Mouse (Mus musculus): Measurements from ENCODE around the gene Hdac8. TPM values are rescaled to one million over a fixed set of nuclear protein-coding genes. Genes with fewer than 3 reads are reported as not detected.

Gene Hdac8
- polyA plus RNA-seq, 1 experiment, result 6.4 TPM

DNA sequence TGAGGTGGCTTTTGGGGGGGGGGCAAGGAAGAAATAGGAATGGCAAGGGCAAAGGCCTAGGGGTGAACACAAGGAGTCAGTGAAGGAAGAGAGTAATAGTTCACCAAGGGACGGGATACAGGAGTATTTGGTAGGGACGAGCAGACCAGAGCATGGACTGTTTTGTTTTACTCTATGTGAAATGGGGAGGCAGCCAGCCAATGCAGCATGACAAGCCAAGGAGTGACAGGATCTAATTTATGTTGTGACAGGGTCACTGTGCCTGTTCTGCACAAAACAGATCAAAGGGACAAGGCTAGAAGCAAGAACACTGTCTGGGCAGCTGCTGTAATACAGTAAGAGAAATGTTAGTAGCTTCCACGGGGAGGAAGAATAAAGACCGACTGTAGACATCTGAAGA is 25.5 kb downstream of the Hdac8 start:
- TF ChIP-seq MYOG (IDR thresholded peaks at IDR 0.05; ENCODE audit: control insufficient read depth in 1 of 3, insufficient read depth in 1 of 3, insufficient read length in 2 of 3, low read depth in 2 of 3) (no peak), MAX (IDR thresholded peaks at IDR 0.05; ENCODE audit: low read depth) (no peak), CEBPB (IDR thresholded peaks at IDR 0.05; ENCODE audit: insufficient read depth, poor library complexity, severe bottlenecking) (no peak), USF1 (IDR thresholded peaks at IDR 0.05; ENCODE audit: low read depth) (no peak), POLR2A (IDR thresholded peaks at IDR 0.05; ENCODE audit: insufficient read length, low read depth) (no peak), E2F4 (IDR thresholded peaks at IDR 0.05; ENCODE audit: insufficient read depth) (no peak), TCF12 (IDR thresholded peaks at IDR 0.05; ENCODE audit: insufficient read depth, poor library complexity, severe bottlenecking) (no peak), REST (IDR thresholded peaks at IDR 0.05; ENCODE audit: insufficient read depth, insufficient read length) (no peak)
- H3K4me3 ChIP-seq, result no peak overlapping the region
- no peaks in the 10 kb centered on the region for H3K27me3 ChIP-seq (ENCODE audit: control insufficient read depth, insufficient read depth, insufficient read length)
- H3K4me2 ChIP-seq (ENCODE audit: low read depth), result no peak overlapping the region
- H3K36me3 ChIP-seq (ENCODE audit: control insufficient read depth, insufficient read depth), result no peaks in the 10 kb centered on the region
- H3K79me2 ChIP-seq (ENCODE audit: control insufficient read depth, insufficient read depth), result no peaks in the 10 kb centered on the region
- H3ac ChIP-seq (ENCODE audit: control insufficient read depth, insufficient read length), result no peak overlapping the region

GRCm38 (mm10) chrX:102478965-102479364 is 26.2 kb downstream of the Hdac8 start:
- Histone ChIP-seq H3K4me3 (no peak overlapping the region), H3K4me2 (ENCODE audit: low read depth) (no peak overlapping the region), H3K27me3 (ENCODE audit: control insufficient read depth, insufficient read depth, insufficient read length) (no peaks in the 10 kb centered on the region), H3ac (ENCODE audit: control insufficient read depth, insufficient read length) (no peak overlapping the region), H3K36me3 (ENCODE audit: control insufficient read depth, insufficient read depth) (no peaks in the 10 kb centered on the region), H3K79me2 (ENCODE audit: control insufficient read depth, insufficient read depth) (no peaks in the 10 kb centered on the region)
- no peak for TF ChIP-seq MAX (IDR thresholded peaks at IDR 0.05; ENCODE audit: low read depth)
- TF ChIP-seq MYOD1 (IDR thresholded peaks at IDR 0.05; ENCODE audit: control insufficient read depth in 1 of 3, insufficient read length in 2 of 3, low read depth in 2 of 3), result no peak
- TF ChIP-seq POLR2A (IDR thresholded peaks at IDR 0.05; ENCODE audit: insufficient read length, low read depth), result no peak
- no peak for TF ChIP-seq TCF12 (IDR thresholded peaks at IDR 0.05; ENCODE audit: insufficient read depth, poor library complexity, severe bottlenecking)
- TF ChIP-seq CEBPB (IDR thresholded peaks at IDR 0.05; ENCODE audit: insufficient read depth, poor library complexity, severe bottlenecking), result no peak
- no peak for TF ChIP-seq SRF (IDR thresholded peaks at IDR 0.05; ENCODE audit: control insufficient read depth, insufficient read length, low read depth)
- no peak for TF ChIP-seq E2F4 (IDR thresholded peaks at IDR 0.05; ENCODE audit: insufficient read depth)
- no peak for TF ChIP-seq TCF3 (IDR thresholded peaks at IDR 0.05; ENCODE audit: insufficient read length, low read depth)
- no peak for TF ChIP-seq REST (IDR thresholded peaks at IDR 0.05; ENCODE audit: insufficient read depth, insufficient read length)
- TF ChIP-seq MYOG (IDR thresholded peaks at IDR 0.05; ENCODE audit: control insufficient read depth in 1 of 3, insufficient read depth in 1 of 3, insufficient read length in 2 of 3, low read depth in 2 of 3), result no peak
- TF ChIP-seq USF1 (IDR thresholded peaks at IDR 0.05; ENCODE audit: low read depth), result no peak
- no peak for TF ChIP-seq POLR2AphosphoS2 (IDR thresholded peaks at IDR 0.05; ENCODE audit: insufficient read length, low read depth)

GRCm38 (mm10) chrX:102478481-102478880 is 26.7 kb downstream of the Hdac8 start:
- H3K79me2 ChIP-seq (ENCODE audit: control insufficient read depth, insufficient read depth), result no peaks in the 10 kb centered on the region
- H3K4me3 ChIP-seq, result no peak overlapping the region
- H3K4me2 ChIP-seq (ENCODE audit: low read depth), result no peak overlapping the region
- H3K27me3 ChIP-seq (ENCODE audit: control insufficient read depth, insufficient read depth, insufficient read length), result no peaks in the 10 kb centered on the region
- H3K36me3 ChIP-seq (ENCODE audit: control insufficient read depth, insufficient read depth), result no peaks in the 10 kb centered on the region
- TF ChIP-seq MYOG (IDR thresholded peaks at IDR 0.05; ENCODE audit: control insufficient read depth in 1 of 3, insufficient read depth in 1 of 3, insufficient read length in 2 of 3, low read depth in 2 of 3), result no peak
- TF ChIP-seq E2F4 (IDR thresholded peaks at IDR 0.05; ENCODE audit: insufficient read depth), result no peak
- TF ChIP-seq MYOD1 (IDR thresholded peaks at IDR 0.05; ENCODE audit: control insufficient read depth in 1 of 3, insufficient read length in 2 of 3, low read depth in 2 of 3), result no peak
- no peak for TF ChIP-seq USF1 (IDR thresholded peaks at IDR 0.05; ENCODE audit: low read depth)
- TF ChIP-seq SRF (IDR thresholded peaks at IDR 0.05; ENCODE audit: control insufficient read depth, insufficient read length, low read depth), result no peak
- no peak for TF ChIP-seq TCF3 (IDR thresholded peaks at IDR 0.05; ENCODE audit: insufficient read length, low read depth)
- no peak for TF ChIP-seq REST (IDR thresholded peaks at IDR 0.05; ENCODE audit: insufficient read depth, insufficient read length)
- no peak for TF ChIP-seq POLR2A (IDR thresholded peaks at IDR 0.05; ENCODE audit: insufficient read length, low read depth)
- TF ChIP-seq POLR2AphosphoS2 (IDR thresholded peaks at IDR 0.05; ENCODE audit: insufficient read length, low read depth), result no peak
- no peak for TF ChIP-seq TCF12 (IDR thresholded peaks at IDR 0.05; ENCODE audit: insufficient read depth, poor library complexity, severe bottlenecking)
- TF ChIP-seq MAX (IDR thresholded peaks at IDR 0.05; ENCODE audit: low read depth), result no peak
- TF ChIP-seq CEBPB (IDR thresholded peaks at IDR 0.05; ENCODE audit: insufficient read depth, poor library complexity, severe bottlenecking), result no peak
- no peak overlapping the region for H3ac ChIP-seq (ENCODE audit: control insufficient read depth, insufficient read length)

DNA sequence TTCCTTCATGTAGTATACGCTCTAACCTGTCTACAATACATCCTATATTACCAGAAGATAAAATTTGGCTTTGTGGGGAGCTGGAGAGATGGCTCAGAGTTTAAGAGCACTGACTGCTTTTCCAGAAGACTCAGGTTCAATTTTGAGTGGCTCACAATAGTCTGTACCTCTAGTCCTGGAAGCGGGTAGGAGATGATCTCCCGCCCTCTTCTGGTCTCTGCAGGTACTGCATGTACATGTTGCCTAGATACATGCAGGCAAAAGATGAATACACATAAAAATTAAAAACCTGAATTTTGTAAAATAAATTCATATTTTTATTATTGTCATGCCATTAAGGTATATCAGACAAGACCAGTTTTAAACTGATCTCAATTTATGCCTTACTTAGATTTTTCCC is 28.4 kb downstream of the Hdac8 start:
- H3K4me3 ChIP-seq, result no peak overlapping the region
- no peak for TF ChIP-seq POLR2A (IDR thresholded peaks at IDR 0.05; ENCODE audit: insufficient read length, low read depth)
- no peak for TF ChIP-seq POLR2AphosphoS2 (IDR thresholded peaks at IDR 0.05; ENCODE audit: insufficient read length, low read depth)
- TF ChIP-seq MYOD1 (IDR thresholded peaks at IDR 0.05; ENCODE audit: control insufficient read depth in 1 of 3, insufficient read length in 2 of 3, low read depth in 2 of 3), result no peak
- no peak for TF ChIP-seq MAX (IDR thresholded peaks at IDR 0.05; ENCODE audit: low read depth)
- no peak for TF ChIP-seq REST (IDR thresholded peaks at IDR 0.05; ENCODE audit: insufficient read depth, insufficient read length)
- no peak for TF ChIP-seq E2F4 (IDR thresholded peaks at IDR 0.05; ENCODE audit: insufficient read depth)
- TF ChIP-seq TCF3 (IDR thresholded peaks at IDR 0.05; ENCODE audit: insufficient read length, low read depth), result no peak
- TF ChIP-seq USF1 (IDR thresholded peaks at IDR 0.05; ENCODE audit: low read depth), result no peak
- no peak for TF ChIP-seq CEBPB (IDR thresholded peaks at IDR 0.05; ENCODE audit: insufficient read depth, poor library complexity, severe bottlenecking)
- TF ChIP-seq TCF12 (IDR thresholded peaks at IDR 0.05; ENCODE audit: insufficient read depth, poor library complexity, severe bottlenecking), result no peak
- no peak for TF ChIP-seq SRF (IDR thresholded peaks at IDR 0.05; ENCODE audit: control insufficient read depth, insufficient read length, low read depth)
- TF ChIP-seq MYOG (IDR thresholded peaks at IDR 0.05; ENCODE audit: control insufficient read depth in 1 of 3, insufficient read depth in 1 of 3, insufficient read length in 2 of 3, low read depth in 2 of 3), result no peak

More for the DNA sequence above, 28.4 kb downstream of the Hdac8 start:
- H3ac ChIP-seq (ENCODE audit: control insufficient read depth, insufficient read length), result no peak overlapping the region
- no peaks in the 10 kb centered on the region for H3K36me3 ChIP-seq (ENCODE audit: control insufficient read depth, insufficient read depth)
- no peak overlapping the region for H3K4me2 ChIP-seq (ENCODE audit: low read depth)
- no peaks in the 10 kb centered on the region for H3K79me2 ChIP-seq (ENCODE audit: control insufficient read depth, insufficient read depth)
- no peaks in the 10 kb centered on the region for H3K27me3 ChIP-seq (ENCODE audit: control insufficient read depth, insufficient read depth, insufficient read length)

Data from myocyte (in vitro differentiated cells).